Mouse (Mus musculus) heart, postnatal 36 days (tissue): ENCODE data around the gene Smad3. TPM values are rescaled to one million over a fixed set of nuclear protein-coding genes. Genes with fewer than 3 reads are reported as not detected.

ENCODE experiments used
- DNase-seq, 2 experiments: peaks; one replicate each; pipeline ENCODE4 v3.0.0; 2021 to 2022
- intact Hi-C: fragments of 180-260 bp; cut with DNase I; formaldehyde crosslinking; loops from one replicate; pipeline ENCODE4 v1.15.1; 2025
- total RNA-seq, 2 experiments: library from RNA; stranded (reverse); gene quantifications; 2 replicates each; pipeline ENCODE4 v1.2.3; 2021

Gene Smad3
- total RNA-seq, 2 experiments from 2014 or later, result 12.5 to 13.2 TPM

DNA sequence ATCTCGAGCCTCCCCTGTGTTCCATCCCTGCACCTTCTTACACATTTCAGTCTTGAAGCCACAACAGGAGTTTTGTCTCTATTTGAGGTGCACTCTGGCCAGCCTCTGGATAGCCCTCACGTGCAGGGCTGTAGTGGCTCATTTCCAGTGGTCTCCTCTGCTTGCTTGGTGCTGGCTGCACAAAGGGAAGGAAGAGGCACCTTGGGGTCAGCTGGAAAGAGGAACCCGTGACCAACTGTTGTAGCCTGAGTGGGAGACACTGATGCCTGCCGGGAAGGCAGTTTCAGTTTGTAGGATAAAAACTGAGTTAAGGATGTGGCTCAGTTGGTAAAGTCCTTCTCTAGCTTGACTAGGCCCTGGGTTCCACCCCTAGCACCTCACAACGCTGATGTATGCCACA lies 145.8 kb downstream of the Smad3 start:
- no peak for DNase-seq
- intact Hi-C loops, result loop anchor here (5.0 kb wide), 1 partner anchor 475 kb away; no protein-coding TSS in a partner anchor

DNA sequence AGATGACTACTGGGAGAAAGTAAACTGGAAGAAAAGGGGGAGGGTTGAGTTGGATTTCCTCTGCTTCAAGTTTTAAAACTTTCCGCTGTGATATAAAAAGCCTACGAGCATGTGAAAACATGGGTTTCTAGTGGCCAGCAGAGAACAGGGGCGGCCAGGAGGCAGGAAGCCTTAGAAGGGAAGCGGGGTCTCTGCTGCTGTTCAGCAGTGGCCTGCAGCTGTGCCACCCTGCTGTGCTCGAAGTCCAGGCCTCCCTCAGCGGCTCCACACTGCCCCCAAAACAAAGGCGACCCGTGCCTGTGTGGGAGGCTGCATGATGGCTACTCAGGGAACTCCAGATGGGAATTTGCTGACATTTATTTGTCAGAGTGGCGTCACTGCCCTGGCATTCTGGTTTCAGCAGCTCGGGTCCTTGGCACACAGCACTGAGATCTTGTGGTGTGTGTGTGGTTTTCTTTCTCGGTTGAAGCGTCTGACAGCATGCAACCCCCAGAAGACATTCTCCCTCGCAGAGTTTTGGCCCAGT lies 146.9 kb downstream of the Smad3 start:
- intact Hi-C loops, result loop anchor here (5.0 kb wide), 1 partner anchor 474 kb away; no protein-coding TSS in a partner anchor
- DNase-seq, result peak in 1 of 2 experiments; percentile 24

DNA sequence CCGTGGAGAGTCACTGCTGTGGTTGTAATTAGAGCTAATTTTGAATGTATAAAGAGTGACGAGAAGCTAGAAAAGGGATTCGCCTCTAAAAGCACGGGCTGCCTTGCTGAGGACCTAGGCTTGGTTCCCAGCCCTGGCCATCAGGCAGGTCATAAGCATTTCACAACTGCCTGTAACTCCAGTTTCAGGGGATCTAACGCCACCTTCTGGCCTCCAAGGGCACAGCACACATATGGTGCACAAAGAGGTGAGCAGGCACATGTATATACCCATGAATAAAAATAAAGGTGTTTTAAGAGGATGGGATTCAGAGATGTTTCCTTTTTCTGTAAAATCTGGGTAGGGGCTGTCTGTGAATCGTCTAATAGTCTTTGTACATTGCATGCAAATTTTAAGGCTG lies 147.6 kb downstream of the Smad3 start:
- intact Hi-C loops, result loop anchor here (5.0 kb wide), 1 partner anchor 473 kb away; no protein-coding TSS in a partner anchor
- DNase-seq, result no peak

GRCm38 (mm10) chr9:63609776-63610175 lies 148.0 kb downstream of the Smad3 start:
- no peak for DNase-seq
- intact Hi-C loops, result loop anchor here (5.0 to 10.0 kb wide), 2 partner anchors 415 to 472 kb away; partner anchors contain the start of gene Smad6

- intact Hi-C loops, result loop anchor here (10.0 kb wide), 1 partner anchor 416 kb away; the partner anchor contains the start of gene Smad6
- no peak for DNase-seq
Measured at GRCm38 (mm10) chr9:63609246-63609645, 148.5 kb downstream of the Smad3 start.

- intact Hi-C loops, result loop anchor here (10.0 kb wide), 1 partner anchor 417 kb away; the partner anchor contains the start of gene Smad6
- DNase-seq, result no peak
Measured at GRCm38 (mm10) chr9:63608006-63608405, 149.8 kb downstream of the Smad3 start.

GRCm38 (mm10) chr9:63606594-63606993 lies 151.2 kb downstream of the Smad3 start:
- intact Hi-C loops, result loop anchor here (10.0 kb wide), 1 partner anchor 418 kb away; the partner anchor contains the start of gene Smad6

GRCm38 (mm10) chr9:63603849-63604248 lies 153.9 kb downstream of the Smad3 start:
- intact Hi-C loops, result loop anchor here (5.0 to 10.0 kb wide), 2 partner anchors 153 to 421 kb away; partner anchors contain the start of genes Smad3 and Smad6
- peak in 1 of 2 experiments; percentile 7 for DNase-seq

More at GRCm38 (mm10) chr9:63606594-63606993, 151.2 kb downstream of the Smad3 start:
- DNase-seq, result no peak

- intact Hi-C loops, result loop anchor here (5.0 to 10.0 kb wide), 2 partner anchors 155 to 423 kb away; partner anchors contain the start of genes Smad3 and Smad6
Measured at GRCm38 (mm10) chr9:63602043-63602939, 155.5 kb downstream of the Smad3 start, which contains the start of the genes Iqch and Aagab. Iqch (minus strand) TSS chr9:63602493. Aagab (plus strand) TSS chr9:63602660.

More at GRCm38 (mm10) chr9:63602043-63602939, 155.5 kb downstream of the Smad3 start, which contains the start of the genes Iqch and Aagab:
- DNase-seq, result peak; percentile 95 to 96

Other genes with a start within 250 kb of the Smad3 start
- gene Iqch, start 155.5 kb downstream of the Smad3 start, total RNA-seq, result not detected
- gene Aagab, start 155.3 kb downstream of the Smad3 start, total RNA-seq, result 10 to 100 TPM; 16.8 to 17.7 TPM